Mouse (Mus musculus) CH12.LX (cell line): Measurements from ENCODE around the gene Fndc3a. TPM values are rescaled to one million over a fixed set of nuclear protein-coding genes. Genes with fewer than 3 reads are reported as not detected.

ENCODE experiments used
- DNase-seq: peaks from one replicate; pipeline ENCODE4 v3.0.0-alpha.2; 2013; ENCODE audit errors: extremely low read depth
- H3K27ac ChIP-seq: 2 replicates; pipeline ENCODE4 v1.5.1; 2012; ENCODE audit warnings: low read depth, mild to moderate bottlenecking, control low read depth, moderate library complexity; ENCODE audit not compliant: insufficient read depth
- H3K27me3 ChIP-seq: replicated peaks from 2 replicates; pipeline ENCODE3; 2012; ENCODE audit warnings: inconsistent platforms
- H3K36me3 ChIP-seq, 2 experiments: replicated peaks in 1 of 2; 2 replicates each; pipeline versions ENCODE3 to v1.6.1; 2012; ENCODE audit warnings: inconsistent platforms in 1 of 2, low read length in 1 of 2, mild to moderate bottlenecking in 1 of 2, mixed read lengths in 1 of 2, moderate library complexity in 1 of 2; ENCODE audit not compliant: control insufficient read depth in 1 of 2, insufficient read depth in 1 of 2
- H3K4me1 ChIP-seq, 2 experiments: 2 replicates each; pipeline ENCODE4 v1.6.1; 2012; ENCODE audit warnings: inconsistent platforms in 1 of 2, moderate library complexity in 1 of 2; ENCODE audit not compliant: insufficient read depth in 2 of 2, control insufficient read depth in 1 of 2
- H3K4me2 ChIP-seq: 2 replicates; pipeline ENCODE4 v1.6.1; 2012; ENCODE audit warnings: low read depth, mild to moderate bottlenecking, control low read depth; ENCODE audit not compliant: poor library complexity, insufficient read depth, severe bottlenecking
- H3K4me3 ChIP-seq, 3 experiments: fragments of 150-350 bp in 1 of 3; sonication (generic) in 1 of 3; replicated peaks in 1 of 3; 2 replicates each; pipeline versions ENCODE3 to v1.5.1; 2011 to 2012; ENCODE audit warnings: low read depth in 2 of 3, low read length in 2 of 3, mild to moderate bottlenecking in 2 of 3, moderate library complexity in 2 of 3, control low read depth in 1 of 3, improper control_type of control experiment in 1 of 3, inconsistent platforms in 1 of 3, mixed read lengths in 1 of 3; ENCODE audit not compliant: poor library complexity in 1 of 3
- H3K79me2 ChIP-seq: replicated peaks from 2 replicates; pipeline ENCODE4 v1.6.1; 2012; ENCODE audit warnings: mild to moderate bottlenecking, moderate library complexity; ENCODE audit not compliant: control insufficient read depth, poor library complexity, insufficient read depth, severe bottlenecking; ENCODE audit errors: extremely low read depth
- H3K9ac ChIP-seq: 2 replicates; pipeline ENCODE4 v1.6.1; 2012; ENCODE audit warnings: low read depth, mild to moderate bottlenecking, control low read depth, moderate library complexity; ENCODE audit not compliant: insufficient read depth
- H3K9me3 ChIP-seq: replicated peaks from 2 replicates; pipeline ENCODE3; 2012; ENCODE audit warnings: low read length, inconsistent platforms, mixed read lengths
- CHD2 ChIP-seq: IDR thresholded peaks from 2 replicates; pipeline ENCODE4 v1.6.1; 2011; ENCODE audit warnings: low read length, improper control_type of control experiment
- CTCF ChIP-seq, 2 experiments: IDR thresholded peaks in 1 of 2; conservative IDR thresholded peaks in 1 of 2; 2 replicates each; pipeline ENCODE4 v1.5.1; 2011 to 2012; ENCODE audit warnings: low read depth in 2 of 2, low read length in 2 of 2, improper control_type of control experiment in 1 of 2, inconsistent platforms in 1 of 2, mild to moderate bottlenecking in 1 of 2, moderate library complexity in 1 of 2
- E2F4 ChIP-seq: IDR thresholded peaks from 2 replicates; pipeline ENCODE4 v1.6.1; 2011; ENCODE audit warnings: low read depth, low read length, improper control_type of control experiment; ENCODE audit not compliant: insufficient replicate concordance
- ELF1 ChIP-seq: IDR thresholded peaks from 2 replicates; pipeline ENCODE4 v1.6.1; 2014; ENCODE audit warnings: low read depth, mild to moderate bottlenecking, inconsistent platforms, low read length, improper control_type of control experiment
- EP300 ChIP-seq: IDR thresholded peaks from 2 replicates; pipeline ENCODE4 v1.6.1; 2011; ENCODE audit warnings: low read length, improper control_type of control experiment
- ETS1 ChIP-seq: conservative IDR thresholded peaks from 2 replicates; pipeline ENCODE4 v1.6.1; 2012; ENCODE audit warnings: low read depth, mild to moderate bottlenecking, inconsistent platforms, low read length, improper control_type of control experiment, moderate library complexity
- GABPA ChIP-seq: IDR thresholded peaks from 2 replicates; pipeline ENCODE4 v1.6.1; 2012; ENCODE audit warnings: low read depth, low read length, improper control_type of control experiment, inconsistent platforms; ENCODE audit not compliant: insufficient replicate concordance
- JUN ChIP-seq: IDR thresholded peaks from 2 replicates; pipeline ENCODE4 v1.6.1; 2011; ENCODE audit warnings: low read depth, mild to moderate bottlenecking, low read length, improper control_type of control experiment, moderate library complexity; ENCODE audit not compliant: insufficient read depth
- JUND ChIP-seq: conservative IDR thresholded peaks from 2 replicates; pipeline ENCODE4 v1.6.1; 2011; ENCODE audit warnings: low read depth, low read length, improper control_type of control experiment
- MAFK ChIP-seq: IDR thresholded peaks from 2 replicates; pipeline ENCODE4 v1.6.1; 2011; ENCODE audit warnings: low read length, improper control_type of control experiment; ENCODE audit not compliant: insufficient replicate concordance
- MAX ChIP-seq: IDR thresholded peaks from 2 replicates; pipeline ENCODE4 v1.6.1; 2011; ENCODE audit warnings: low read length, improper control_type of control experiment
- MEF2A ChIP-seq: IDR thresholded peaks from 2 replicates; pipeline ENCODE4 v1.6.1; 2014; ENCODE audit warnings: low read depth, mild to moderate bottlenecking, inconsistent platforms, low read length, improper control_type of control experiment, borderline replicate concordance
- MXI1 ChIP-seq: IDR thresholded peaks from 2 replicates; pipeline ENCODE4 v1.6.1; 2011; ENCODE audit warnings: mild to moderate bottlenecking, low read depth, low read length, improper control_type of control experiment
- NRF1 ChIP-seq: IDR thresholded peaks from 2 replicates; pipeline ENCODE4 v1.6.1; 2014; ENCODE audit warnings: low read depth, mild to moderate bottlenecking, inconsistent platforms, low read length, improper control_type of control experiment, moderate library complexity
- PAX5 ChIP-seq: IDR thresholded peaks from 2 replicates; pipeline ENCODE4 v1.6.1; 2012; ENCODE audit warnings: low read length, inconsistent platforms, mixed read lengths
- POLR2A ChIP-seq: IDR thresholded peaks from 2 replicates; pipeline ENCODE4 v1.6.1; 2011; ENCODE audit warnings: low read depth, mild to moderate bottlenecking, improper control_type of control experiment, low read length
- RAD21 ChIP-seq: IDR thresholded peaks from 2 replicates; pipeline ENCODE4 v1.6.1; 2011; ENCODE audit warnings: low read depth, mild to moderate bottlenecking, low read length, improper control_type of control experiment, moderate library complexity
- RCOR1 ChIP-seq: conservative IDR thresholded peaks from 2 replicates; pipeline ENCODE4 v1.6.1; 2012; ENCODE audit warnings: low read depth, mild to moderate bottlenecking, inconsistent platforms, low read length, improper control_type of control experiment
- SIN3A ChIP-seq: IDR thresholded peaks from 2 replicates; pipeline ENCODE4 v1.6.1; 2012; ENCODE audit warnings: low read length, improper control_type of control experiment, inconsistent platforms
- SMC3 ChIP-seq: IDR thresholded peaks from 2 replicates; pipeline ENCODE4 v1.6.1; 2011; ENCODE audit warnings: low read depth, low read length, improper control_type of control experiment
- UBTF ChIP-seq: IDR thresholded peaks from 2 replicates; pipeline ENCODE4 v1.6.1; 2012; ENCODE audit warnings: low read depth, mild to moderate bottlenecking, inconsistent platforms, low read length, improper control_type of control experiment, moderate library complexity
- USF1 ChIP-seq: IDR thresholded peaks from 2 replicates; pipeline ENCODE4 v1.6.1; 2014; ENCODE audit warnings: low read depth, mild to moderate bottlenecking, inconsistent platforms, low read length, improper control_type of control experiment
- ZKSCAN1 ChIP-seq: IDR thresholded peaks from 2 replicates; pipeline ENCODE4 v1.6.1; 2012; ENCODE audit warnings: low read depth, inconsistent platforms, low read length, improper control_type of control experiment, borderline replicate concordance
- ZNF384 ChIP-seq: IDR thresholded peaks from 2 replicates; pipeline ENCODE4 v1.6.1; 2012; ENCODE audit warnings: low read depth, low read length, improper control_type of control experiment, inconsistent platforms
- dilution Hi-C: fragments of 300-500 bp; cut with MboI; formaldehyde crosslinking; loops from 2 replicates; pipeline ENCODE4 v1.14.3; 2020; ENCODE audit warnings: low sequenced_read_pairs; ENCODE audit not compliant: extremely low pct_unique_long_range_greater_than_20kb, extremely low pct_ligation_motif_present
- in situ Hi-C: fragments of 300-500 bp; cut with MboI; formaldehyde crosslinking; loops from 3 replicates; pipeline ENCODE4 v1.14.3; 2019; ENCODE audit warnings: low sequenced_read_pairs, low pct_ligation_motif_present, low pct_unique_long_range_greater_than_20kb, mixed read lengths
- polyA plus RNA-seq: library from polyadenylated mRNA; unstranded; fragments of >175 nt; gene quantifications from 2 replicates; pipeline ENCODE4 v1.2.1, GENCODE M21; 2012; ENCODE audit warnings: low read depth; ENCODE audit not compliant: insufficient read length
- total RNA-seq, 2 experiments: library from RNA; depleted of rRNA; stranded (reverse); fragments of 300-350 nt in 1 of 2; fragments of >200 nt in 1 of 2; gene quantifications; 2 replicates each; pipeline ENCODE4 v1.2.3; 2012 to 2014

The Fndc3a gene
- total and polyA plus RNA-seq, 3 experiments = 35.4 to 48.6 (median 40.0) TPM

DNA sequence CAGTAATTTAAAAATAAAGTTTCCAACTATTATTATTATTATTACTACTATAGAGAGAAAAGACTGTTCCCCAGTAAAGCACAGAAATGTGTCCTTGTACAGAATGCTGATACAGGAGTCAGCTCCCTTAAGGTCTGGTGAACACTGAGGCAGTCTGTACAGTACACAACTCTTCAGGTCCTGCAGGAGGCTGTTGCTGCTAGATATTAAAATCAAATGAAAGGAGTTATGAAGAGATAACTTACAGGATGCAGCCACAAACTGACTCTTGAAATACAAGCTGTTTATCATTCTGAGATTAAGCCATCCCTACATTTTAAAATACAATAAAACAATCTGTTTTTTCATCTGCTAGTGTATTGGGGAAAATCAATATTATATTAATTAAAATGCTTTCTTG is 60.5 kb downstream of the Fndc3a start:
- no peak overlapping the region for H3K4me3 ChIP-seq
- peaks cover 21% of the 10 kb centered on the region for H3K79me2 ChIP-seq
- peaks cover 33 to 60% of the 10 kb centered on the region in 2 experiments for H3K36me3 ChIP-seq
- dilution Hi-C loops = no loop called here
- TF ChIP-seq E2F4 (no peak), MAX (no peak), MAFK (no peak), GABPA (no peak), ELF1 (no peak), POLR2A (no peak), RCOR1 (no peak), SIN3A (no peak), MEF2A (no peak), PAX5 (no peak), EP300 (no peak), ETS1 (no peak), CTCF (conservative IDR thresholded peaks at IDR 0.05 in 1 of 2, IDR thresholded peaks at IDR 0.05 in 1 of 2; ENCODE audit: low read depth in 2 of 2, low read length in 2 of 2) (no peak), RAD21 (no peak)
- H3K27me3 ChIP-seq = no peaks in the 10 kb centered on the region
- in situ Hi-C loops = no loop called here
- no peak overlapping the region for H3K27ac ChIP-seq
- no peaks in the 10 kb centered on the region for H3K9me3 ChIP-seq
- no peak overlapping the region for H3K4me2 ChIP-seq
- DNase-seq = no peak
- no peak overlapping the region for H3K9ac ChIP-seq
- H3K4me1 ChIP-seq = peaks cover 0 to 13% of the 10 kb centered on the region in 2 experiments; a peak in 2 of 4 replicates

DNA sequence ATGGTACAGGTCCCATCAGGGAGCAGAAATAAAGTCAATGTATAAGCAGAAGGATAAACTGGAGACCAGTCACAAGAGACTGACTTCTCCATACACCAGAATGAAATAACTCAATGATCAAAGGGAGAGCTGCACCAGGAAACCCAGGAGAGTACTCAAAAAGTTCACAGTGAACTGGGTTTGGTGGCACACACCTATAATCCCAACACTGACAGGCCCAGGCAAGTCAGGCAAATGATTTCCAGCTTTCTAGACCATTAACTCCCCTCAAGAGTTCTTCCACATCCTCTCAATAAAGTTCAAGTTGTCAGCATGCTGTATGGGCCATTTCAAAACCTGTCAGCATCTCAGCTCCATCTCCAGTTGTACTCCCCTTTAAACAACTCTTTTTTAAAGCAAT is 64.3 kb downstream of the Fndc3a start:
- no peak for TF ChIP-seq USF1
- TF ChIP-seq JUN = no peak
- TF ChIP-seq UBTF = no peak
- no peak for TF ChIP-seq ZNF384
- TF ChIP-seq JUND = no peak
- TF ChIP-seq ZKSCAN1 = no peak
- TF ChIP-seq CHD2 = no peak
- no peak for TF ChIP-seq RAD21
- TF ChIP-seq CTCF (conservative IDR thresholded peaks at IDR 0.05 in 1 of 2, IDR thresholded peaks at IDR 0.05 in 1 of 2; ENCODE audit: low read depth in 2 of 2, low read length in 2 of 2) = no peak
- no peak for TF ChIP-seq GABPA
- TF ChIP-seq SMC3 = no peak
- no peak for TF ChIP-seq NRF1
- TF ChIP-seq PAX5 = no peak
- TF ChIP-seq MXI1 = no peak
- TF ChIP-seq, all 38 proteins: peak for 0
- H3K79me2 ChIP-seq = peaks cover 29% of the 10 kb centered on the region

More for the DNA sequence above, 64.3 kb downstream of the Fndc3a start:
- no peaks in the 10 kb centered on the region for H3K9me3 ChIP-seq
- H3K36me3 ChIP-seq = peaks cover 39 to 57% of the 10 kb centered on the region in 2 experiments
- H3K27ac ChIP-seq = no peak overlapping the region
- H3K4me2 ChIP-seq = no peak overlapping the region
- H3K27me3 ChIP-seq = no peaks in the 10 kb centered on the region
- no peak overlapping the region for H3K4me3 ChIP-seq
- dilution Hi-C loops (no loop called here), in situ Hi-C loops (no loop called here)
- H3K9ac ChIP-seq = no peak overlapping the region
- peaks cover 0 to 24% of the 10 kb centered on the region in 2 experiments; a peak in 2 of 4 replicates for H3K4me1 ChIP-seq
- no peak for DNase-seq
